Mouse (Mus musculus): Measurements from ENCODE around the gene Bcdin3d. TPM values are rescaled to one million over a fixed set of nuclear protein-coding genes. Genes with fewer than 3 reads are reported as not detected.

Gene Bcdin3d
- total and polyA plus RNA-seq, 3 experiments = 7.8 to 31.3 (median 13.7) TPM

GRCm38 (mm10) chr15:99449751-99450280, 24.7 kb downstream of the Bcdin3d start:
- peaks cover 3 to 27% of the 10 kb centered on the region in 2 experiments; a peak in 2 of 4 replicates for H3K4me1 ChIP-seq (ENCODE audit: control insufficient read depth in 1 of 2, insufficient read depth in 2 of 2, low read length in 2 of 2)
- H3K4me3 ChIP-seq (ENCODE audit: control insufficient read depth in 1 of 2, insufficient read depth in 1 of 2, low read depth in 2 of 2, low read length in 2 of 2) = peak overlapping the region; percentile 4 to 17; a peak in 3 of 4 replicates
- peak; percentile 71 for DNase-seq (ENCODE audit: low read depth, low spot score)
- H3K9ac ChIP-seq (ENCODE audit: control insufficient read depth, low read depth, low read length, poor library complexity, severe bottlenecking) = peak overlapping the region; percentile 42
- peak overlapping the region; percentile 76 for H3K27ac ChIP-seq (ENCODE audit: control insufficient read depth, low read depth, low read length)
- no peaks in the 10 kb centered on the region for H3K27me3 ChIP-seq (ENCODE audit: control insufficient read depth in 1 of 2, insufficient read depth in 2 of 2, low read length in 2 of 2)
- peak; percentile 59; the same call in 1 of the 2 replicates for TF ChIP-seq MAFK (IDR thresholded peaks at IDR 0.05; ENCODE audit: borderline replicate concordance, low read depth, low read length)
- peak; percentile 87 for TF ChIP-seq RCOR1 (IDR thresholded peaks at IDR 0.05; ENCODE audit: low read depth, low read length)
- no peak for TF ChIP-seq ZC3H11A (IDR thresholded peaks at IDR 0.05; ENCODE audit: low read depth, low read length)
- TF ChIP-seq ZKSCAN1 (IDR thresholded peaks at IDR 0.05; ENCODE audit: low read depth, low read length) = no peak
- TF ChIP-seq TCF12 (IDR thresholded peaks at IDR 0.05; ENCODE audit: low read depth, low read length) = peak; percentile 59; the same call in 1 of the 2 replicates
- TF ChIP-seq NELFE (IDR thresholded peaks at IDR 0.05; ENCODE audit: low read depth, low read length) = no peak
- TF ChIP-seq GATA1 (IDR thresholded peaks at IDR 0.05; ENCODE audit: low read depth, low read length) = peak; percentile 94
- no peak for TF ChIP-seq JUND (IDR thresholded peaks at IDR 0.05; ENCODE audit: low read depth, low read length)
- peak; percentile 75 for TF ChIP-seq MYC (IDR thresholded peaks at IDR 0.05; ENCODE audit: low read depth, low read length)
- TF ChIP-seq ETS1 (IDR thresholded peaks at IDR 0.05; ENCODE audit: low read depth, low read length) = peak; percentile 69; the same call in 1 of the 2 replicates
- TF ChIP-seq MXI1 (IDR thresholded peaks at IDR 0.05; ENCODE audit: low read depth, low read length) = peak; percentile 68
- TF ChIP-seq USF1 (IDR thresholded peaks at IDR 0.05; ENCODE audit: low read depth, low read length) = no peak
- no peak; the same call in 1 of the 2 replicates for TF ChIP-seq MAZ (IDR thresholded peaks at IDR 0.05; ENCODE audit: low read depth, low read length)
- 0 out of 2 replicates have a peak, but pooled peaks have one; percentile 26 for TF ChIP-seq MYB (IDR thresholded peaks at IDR 0.05; ENCODE audit: low read depth, low read length)
- no peak for TF ChIP-seq POLR2A (IDR thresholded peaks at IDR 0.05; ENCODE audit: control insufficient read depth in 1 of 2, insufficient read depth in 1 of 2, low read depth in 1 of 2, low read length in 2 of 2, poor library complexity in 1 of 2)
- no peak for TF ChIP-seq E2F4 (IDR thresholded peaks at IDR 0.05; ENCODE audit: borderline replicate concordance, low read depth, low read length)
- TF ChIP-seq SIN3A (IDR thresholded peaks at IDR 0.05; ENCODE audit: low read length) = peak; percentile 86
- TF ChIP-seq USF2 (IDR thresholded peaks at IDR 0.05; ENCODE audit: borderline replicate concordance in 1 of 2, insufficient read depth in 1 of 2, low read depth in 1 of 2, low read length in 2 of 2) = no peak
- TF ChIP-seq ZNF384 (IDR thresholded peaks at IDR 0.05; ENCODE audit: low read depth, low read length) = no peak
- TF ChIP-seq MAX (IDR thresholded peaks at IDR 0.05; ENCODE audit: low read length) = no peak
- no peak for TF ChIP-seq MEF2A (IDR thresholded peaks at IDR 0.05; ENCODE audit: extremely low read depth, insufficient replicate concordance, low read depth, low read length, poor library complexity, severe bottlenecking)
- peak; percentile 76 to 79 for TF ChIP-seq EP300 (IDR thresholded peaks at IDR 0.05; ENCODE audit: low read depth in 1 of 2, low read length in 2 of 2)
- no peak for TF ChIP-seq TAL1 (IDR thresholded peaks at IDR 0.05; ENCODE audit: low read length)
- peak; percentile 72; the same call in 1 of the 2 replicates for TF ChIP-seq TBP (IDR thresholded peaks at IDR 0.05; ENCODE audit: low read depth, low read length)
- no peak for TF ChIP-seq CHD2 (IDR thresholded peaks at IDR 0.05; ENCODE audit: low read length)
- H3K36me3 ChIP-seq (ENCODE audit: control insufficient read depth in 1 of 2, insufficient read depth in 2 of 2, low read length in 2 of 2) = peaks cover 0 to 20% of the 10 kb centered on the region in 2 experiments; a peak in 2 of 4 replicates
- no peaks in the 10 kb centered on the region for H3K79me2 ChIP-seq (ENCODE audit: control insufficient read depth, insufficient read depth, low read length, poor library complexity)
- H3K9me3 ChIP-seq (replicated peaks; ENCODE audit: insufficient read depth, low read length) = no peaks in the 10 kb centered on the region
